Comparison of ENCODE assay signal across 1 mouse cellular context in genomic region chr1:135282536-135283286, GRCm38 (mm10).
TF ChIP-seq lines count a peak whose summit lies in the region.

No protein-coding gene starts in this region.

TF ChIP-seq in MEL, 35 proteins besides CTCF, POLR2A, EP300 and RAD21 (continued from another document):
- TF ChIP-seq BHLHE40 (IDR thresholded peaks at IDR 0.05; ENCODE audit: borderline replicate concordance, low read depth, low read length), result no peak
- TF ChIP-seq NRF1 (IDR thresholded peaks at IDR 0.05; ENCODE audit: insufficient read depth, low read depth, low read length, poor library complexity, severe bottlenecking), result no peak
- TF ChIP-seq TBP (IDR thresholded peaks at IDR 0.05; ENCODE audit: low read depth, low read length), result 0 out of 2 replicates have a peak, but pooled peaks have one; percentile 9
TF ChIP-seq in MEL: peak in this region for 7.
